Mouse (Mus musculus) hematopoietic stem cell, adult 5-6 weeks (primary cell): ENCODE measurements around the gene A030005L19Rik. TPM values are rescaled to one million over a fixed set of nuclear protein-coding genes. Genes with fewer than 3 reads are reported as not detected.

ENCODE experiments used
- total RNA-seq: library from RNA; stranded (forward); fragments of 172-1452, 232-1000 nt; gene quantifications from 2 replicates; pipeline ENCODE4 v1.2.3, GENCODE M21; 2017

The A030005L19Rik gene
- total RNA-seq, 1 experiment from 2014 or later: not detected

Other genes starting within 250 kb of the A030005L19Rik start
- 91.7 and 112 TPM in 2 replicates for gene Mff, start 188.4 kb upstream of the A030005L19Rik start, total RNA-seq
- not detected in 2 replicates for gene Tm4sf20, start 144.9 kb upstream of the A030005L19Rik start, total RNA-seq
- gene Gm47791, start 142.1 kb upstream of the A030005L19Rik start, total RNA-seq: not detected in 2 replicates
- 36.5 and 37.6 TPM in 2 replicates for gene Agfg1, start 73.8 kb upstream of the A030005L19Rik start, total RNA-seq
- not detected in 2 replicates for gene A030014E15Rik, start 11.6 kb downstream of the A030005L19Rik start, total RNA-seq
- not detected in 2 replicates for gene Gm6217, start 18.1 kb downstream of the A030005L19Rik start, total RNA-seq
- gene A030003K21Rik, start 30.1 kb downstream of the A030005L19Rik start, total RNA-seq: not detected in 2 replicates
- gene Gm7544, start 42.7 kb downstream of the A030005L19Rik start, total RNA-seq: not detected in 2 replicates
- not detected in 2 replicates for gene Gm47955, start 47.0 kb downstream of the A030005L19Rik start, total RNA-seq
- not detected in 2 replicates for gene Gm47959, start 87.2 kb downstream of the A030005L19Rik start, total RNA-seq
- 0.38 and 0.79 TPM in 2 replicates for gene Slc19a3, start 125.1 kb downstream of the A030005L19Rik start, total RNA-seq
- not detected in 2 replicates for gene Krtap28-10, start 129.2 kb downstream of the A030005L19Rik start, total RNA-seq
- not detected in 2 replicates for gene Gm47969, start 131.6 kb downstream of the A030005L19Rik start, total RNA-seq
- gene A030005K14Rik, start 146.1 kb downstream of the A030005L19Rik start, total RNA-seq: not detected in 2 replicates
- not detected in 2 replicates for gene Krtap28-13, start 147.6 kb downstream of the A030005L19Rik start, total RNA-seq
- gene Ccl20, start 203.4 kb downstream of the A030005L19Rik start, total RNA-seq: not detected in 2 replicates
- gene Daw1, start 246.4 kb downstream of the A030005L19Rik start, total RNA-seq: not detected in 2 replicates